Mouse (Mus musculus) lung, postnatal 0 days (tissue): ENCODE measurements at regions not wholly inside any gene's neighbourhood (a gene's known extent, or its start where the extent isn't known, plus 50 kb on each side); places are given as distances from the start of the nearest gene placed in this dataset.

Source experiments
- CTCF ChIP-seq: IDR thresholded peaks from 2 replicates; pipeline ENCODE4 v1.5.1; 2016; ENCODE audit warnings: antibody characterized with exemption, mild to moderate bottlenecking
- EP300 ChIP-seq: IDR thresholded peaks from 2 replicates; pipeline ENCODE4 v1.6.1; 2016; ENCODE audit warnings: antibody characterized with exemption, mild to moderate bottlenecking, control low read depth

DNA sequence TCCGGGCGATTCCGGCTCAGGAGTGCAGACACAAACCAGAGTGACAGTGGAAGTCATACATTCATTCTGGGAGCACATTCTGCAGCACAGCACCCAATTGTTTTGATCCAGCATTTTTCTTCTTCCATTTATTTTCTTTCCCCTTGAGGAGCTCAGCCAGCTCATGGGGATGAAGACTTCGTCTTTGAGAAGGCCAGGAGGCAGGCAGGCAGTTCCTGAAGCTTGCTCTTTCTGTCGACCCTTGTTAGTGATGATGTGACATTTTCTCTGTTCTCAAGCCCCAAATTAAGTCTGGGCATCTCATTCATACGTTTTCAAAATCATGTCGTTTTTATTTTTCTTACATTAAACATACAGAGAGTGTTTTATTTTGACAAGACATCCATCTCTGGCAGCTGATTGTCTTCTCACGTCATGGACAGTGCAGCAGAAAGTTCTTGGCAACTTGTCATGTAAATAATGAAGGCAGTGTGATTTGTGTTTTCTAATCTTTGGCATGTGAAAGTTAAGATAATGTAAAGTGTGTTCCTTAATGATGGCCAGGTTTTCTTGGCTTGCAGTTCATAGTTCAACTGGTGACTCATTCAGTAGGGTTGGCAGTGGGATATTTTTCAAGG lies 1062.1 kb downstream of the Sorcs3 start:
- TF ChIP-seq CTCF (no peak), EP300 (0 out of 2 replicates have a peak, but pooled peaks have one; percentile 38)
